Mouse (Mus musculus): ENCODE measurements around the gene Tcf20. TPM values are rescaled to one million over a fixed set of nuclear protein-coding genes. Genes with fewer than 3 reads are reported as not detected.
A peak's percentile ranks its signal among the peaks of the same experiment; 100 is the strongest.

Gene Tcf20
- total and polyA plus RNA-seq, 3 experiments, result 34.7 to 92.0 (median 91.8) TPM

DNA sequence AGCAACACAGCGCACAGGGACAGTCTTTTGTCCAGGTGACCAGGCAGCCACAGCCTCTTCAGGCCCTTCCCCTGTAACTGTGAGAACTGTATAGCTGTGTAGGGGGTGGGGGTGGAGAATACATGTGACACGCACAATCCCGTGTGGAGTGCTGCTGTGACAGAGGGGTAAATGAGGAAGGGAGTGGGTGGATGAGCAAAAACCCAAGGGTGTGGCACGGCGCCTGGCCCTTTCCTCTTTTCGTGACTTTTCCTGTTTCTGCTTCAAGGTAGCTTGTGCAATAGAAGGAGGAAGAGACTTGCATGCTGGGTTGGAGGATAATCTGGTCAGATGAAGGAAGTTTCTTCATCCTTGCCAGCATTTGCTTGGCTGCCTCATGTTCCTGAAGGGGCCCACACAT, 21.9 kb upstream of the Tcf20 start:
- Histone ChIP-seq H3K9me3 (replicated peaks; ENCODE audit: insufficient read depth, low read length) (no peaks in the 10 kb centered on the region), H3K27me3 (ENCODE audit: control insufficient read depth in 1 of 2, insufficient read depth in 2 of 2, low read length in 2 of 2) (no peaks in the 10 kb centered on the region), H3K9ac (ENCODE audit: control insufficient read depth, low read depth, low read length, poor library complexity, severe bottlenecking) (peak overlapping the region; percentile 0), H3K36me3 (ENCODE audit: control insufficient read depth in 1 of 2, insufficient read depth in 2 of 2, low read length in 2 of 2) (peaks cover 0 to 9% of the 10 kb centered on the region in 2 experiments; a peak in 2 of 4 replicates), H3K27ac (ENCODE audit: control insufficient read depth, low read depth, low read length) (peak overlapping the region; percentile 39), H3K4me3 (ENCODE audit: control insufficient read depth in 1 of 2, insufficient read depth in 1 of 2, low read depth in 2 of 2, low read length in 2 of 2) (no peak overlapping the region), H3K79me2 (ENCODE audit: control insufficient read depth, insufficient read depth, low read length, poor library complexity) (no peaks in the 10 kb centered on the region), H3K4me1 (ENCODE audit: control insufficient read depth in 1 of 2, insufficient read depth in 2 of 2, low read length in 2 of 2) (peaks cover 3 to 34% of the 10 kb centered on the region in 2 experiments)
- DNase-seq (ENCODE audit: low read depth, low spot score), result peak; percentile 76
- TF ChIP-seq BHLHE40 (IDR thresholded peaks at IDR 0.05; ENCODE audit: borderline replicate concordance, low read depth, low read length) (0 out of 2 replicates have a peak, but pooled peaks have one; percentile 16), ZMIZ1 (IDR thresholded peaks at IDR 0.05; ENCODE audit: low read depth, low read length) (no peak), SIN3A (IDR thresholded peaks at IDR 0.05; ENCODE audit: low read length) (peak; percentile 36; the same call in 1 of the 2 replicates), POLR2A (IDR thresholded peaks at IDR 0.05; ENCODE audit: control insufficient read depth in 1 of 2, insufficient read depth in 1 of 2, low read depth in 1 of 2, low read length in 2 of 2, poor library complexity in 1 of 2) (no peak), CHD2 (IDR thresholded peaks at IDR 0.05; ENCODE audit: low read length) (no peak), EP300 (IDR thresholded peaks at IDR 0.05; ENCODE audit: low read depth in 1 of 2, low read length in 2 of 2) (peak; percentile 46 to 67), TCF12 (IDR thresholded peaks at IDR 0.05; ENCODE audit: low read depth, low read length) (0 out of 2 replicates have a peak, but pooled peaks have one; percentile 19), ELF1 (IDR thresholded peaks at IDR 0.05; ENCODE audit: low read depth, low read length) (peak; percentile 47; the same call in 1 of the 2 replicates), JUND (IDR thresholded peaks at IDR 0.05; ENCODE audit: low read depth, low read length) (no peak), RCOR1 (IDR thresholded peaks at IDR 0.05; ENCODE audit: low read depth, low read length) (0 out of 2 replicates have a peak, but pooled peaks have one; percentile 8), ETS1 (IDR thresholded peaks at IDR 0.05; ENCODE audit: low read depth, low read length) (peak; percentile 30; the same call in 1 of the 2 replicates), GABPA (IDR thresholded peaks at IDR 0.05; ENCODE audit: low read depth, low read length) (no peak), NRF1 (IDR thresholded peaks at IDR 0.05; ENCODE audit: insufficient read depth, low read depth, low read length, poor library complexity, severe bottlenecking) (no peak), MAX (IDR thresholded peaks at IDR 0.05; ENCODE audit: low read length) (0 out of 2 replicates have a peak, but pooled peaks have one; percentile 45), MEF2A (IDR thresholded peaks at IDR 0.05; ENCODE audit: extremely low read depth, insufficient replicate concordance, low read depth, low read length, poor library complexity, severe bottlenecking) (no peak), USF1 (IDR thresholded peaks at IDR 0.05; ENCODE audit: low read depth, low read length) (no peak), MYC (IDR thresholded peaks at IDR 0.05; ENCODE audit: low read depth, low read length) (peak; percentile 74; the same call in 1 of the 2 replicates), RAD21 (IDR thresholded peaks at IDR 0.05; ENCODE audit: low read depth, low read length) (no peak), MXI1 (IDR thresholded peaks at IDR 0.05; ENCODE audit: low read depth, low read length) (peak; percentile 35; the same call in 1 of the 2 replicates), TBP (IDR thresholded peaks at IDR 0.05; ENCODE audit: low read depth, low read length) (no peak)

All from MEL (cell line).